Mouse (Mus musculus) ES-E14 (cell line): ENCODE results near the gene Pigu. TPM values are rescaled to one million over a fixed set of nuclear protein-coding genes. Genes with fewer than 3 reads are reported as not detected.

Experiments
- DNase-seq: peaks from one replicate; pipeline ENCODE4 v3.0.0-alpha.2; 2013; ENCODE audit warnings: low read depth, low spot score
- H3K27ac ChIP-seq: 2 replicates; pipeline ENCODE4 v1.5.1; 2012; ENCODE audit warnings: low read depth, mild to moderate bottlenecking, low read length, moderate library complexity, mixed read lengths; ENCODE audit not compliant: poor library complexity, insufficient read depth, severe bottlenecking
- H3K36me3 ChIP-seq: 2 replicates; pipeline ENCODE4 v1.6.1; 2012; ENCODE audit warnings: mild to moderate bottlenecking, low read length, moderate library complexity, mixed read lengths; ENCODE audit not compliant: control insufficient read depth, poor library complexity, insufficient read depth, severe bottlenecking
- H3K4me1 ChIP-seq, 2 experiments: fragments of 150-350 bp in 1 of 2; sonication (generic) in 1 of 2; 2 replicates each; pipeline ENCODE4 v1.6.1; 2012; ENCODE audit warnings: low read length in 2 of 2, mild to moderate bottlenecking in 1 of 2, mixed read lengths in 1 of 2; ENCODE audit not compliant: control insufficient read depth in 2 of 2, insufficient read depth in 2 of 2, poor library complexity in 1 of 2
- H3K4me3 ChIP-seq, 2 experiments: fragments of 150-350 bp in 1 of 2; sonication (generic) in 1 of 2; 2 replicates each; pipeline ENCODE4 v1.5.1; 2012; ENCODE audit warnings: low read length in 2 of 2, low read depth in 1 of 2, mild to moderate bottlenecking in 1 of 2, mixed read lengths in 1 of 2; ENCODE audit not compliant: insufficient read depth in 1 of 2, poor library complexity in 1 of 2, severe bottlenecking in 1 of 2
- H3K9ac ChIP-seq: 2 replicates; pipeline ENCODE4 v1.6.1; 2012; ENCODE audit warnings: low read depth, mild to moderate bottlenecking, low read length, mixed read lengths; ENCODE audit not compliant: poor library complexity, insufficient read depth, severe bottlenecking
- H3K9me3 ChIP-seq: fragments of 150-350 bp; sonication (generic); 2 replicates; pipeline ENCODE4 v1.6.1; 2012; ENCODE audit warnings: low read depth, mild to moderate bottlenecking, low read length; ENCODE audit not compliant: control insufficient read depth, insufficient read depth
- CHD2 ChIP-seq: IDR thresholded peaks from 2 replicates; pipeline ENCODE4 v1.6.1; 2014; ENCODE audit warnings: mild to moderate bottlenecking, low read depth, low read length, inconsistent platforms
- HCFC1 ChIP-seq: IDR thresholded peaks from 2 replicates; pipeline ENCODE4 v1.6.1; 2012; ENCODE audit warnings: low read length, inconsistent platforms, borderline replicate concordance; ENCODE audit not compliant: insufficient read depth
- MAFK ChIP-seq: IDR thresholded peaks from 2 replicates; pipeline ENCODE4 v1.6.1; 2014; ENCODE audit warnings: mild to moderate bottlenecking, low read depth, low read length, inconsistent platforms; ENCODE audit not compliant: insufficient read depth
- ZC3H11A ChIP-seq: IDR thresholded peaks from 2 replicates; pipeline ENCODE4 v1.6.1; 2012; ENCODE audit warnings: low read depth, mild to moderate bottlenecking, inconsistent platforms, low read length, borderline replicate concordance
- ZNF384 ChIP-seq: IDR thresholded peaks from 2 replicates; pipeline ENCODE4 v1.6.1; 2012; ENCODE audit warnings: low read depth, low read length, inconsistent platforms
- in situ Hi-C, 2 experiments: fragments of 600-800 bp; cut with MboI; formaldehyde crosslinking; loops; one replicate each; pipeline ENCODE4 v1.15.1; 2025; ENCODE audit warnings: low sequenced_read_pairs in 2 of 2, inconsistent platforms in 1 of 2; ENCODE audit not compliant: unreplicated experiment in 2 of 2
- total RNA-seq: library from RNA; depleted of rRNA; stranded (reverse); fragments of 300-350 nt; gene quantifications from 2 replicates; pipeline ENCODE4 v1.2.3, GENCODE M21; 2012

The Pigu gene
- total RNA-seq, 1 experiment, result 26.3 TPM

DNA sequence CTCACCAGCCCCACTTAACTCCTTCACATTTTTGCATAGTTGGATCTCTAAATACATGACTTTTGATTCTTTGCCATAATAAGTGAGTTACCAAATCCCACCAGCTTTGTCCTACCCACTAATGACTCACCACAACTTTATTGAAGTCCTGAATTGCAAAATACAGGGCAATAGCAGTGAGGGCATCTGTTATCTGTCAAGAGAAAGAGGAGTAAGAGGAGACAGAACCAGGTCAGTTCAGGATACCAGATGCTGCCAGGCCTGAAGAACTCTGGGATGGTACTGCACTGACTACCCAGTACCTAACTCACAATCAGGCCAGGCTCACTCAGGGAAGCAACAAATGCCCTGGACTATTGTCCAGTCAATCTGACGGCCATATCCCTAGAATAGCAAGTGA, 22.0 kb downstream of the Pigu start:
- Histone ChIP-seq H3K36me3 (peaks cover 10% of the 10 kb centered on the region), H3K9me3 (no peaks in the 10 kb centered on the region), H3K27ac (no peak overlapping the region), H3K4me3 (no peak overlapping the region), H3K9ac (no peak overlapping the region), H3K4me1 (no peaks in the 10 kb centered on the region)
- in situ Hi-C loops, result no loop called here
- TF ChIP-seq ZC3H11A, result no peak
- no peak for TF ChIP-seq CHD2
- TF ChIP-seq HCFC1, result no peak
- TF ChIP-seq ZNF384, result no peak
- no peak for TF ChIP-seq MAFK
- no peak for DNase-seq

GRCm38 (mm10) chr2:155333421-155333820, 23.8 kb downstream of the Pigu start:
- in situ Hi-C loops, result no loop called here
- TF ChIP-seq HCFC1, result no peak
- TF ChIP-seq CHD2, result no peak
- TF ChIP-seq MAFK, result no peak
- TF ChIP-seq ZNF384, result no peak
- no peak for TF ChIP-seq ZC3H11A
- H3K9me3 ChIP-seq, result no peaks in the 10 kb centered on the region
- no peaks in the 10 kb centered on the region for H3K4me1 ChIP-seq
- no peak overlapping the region for H3K4me3 ChIP-seq
- H3K36me3 ChIP-seq, result peaks cover 10% of the 10 kb centered on the region
- no peak for DNase-seq
- H3K9ac ChIP-seq, result no peak overlapping the region
- H3K27ac ChIP-seq, result no peak overlapping the region

- no peaks in the 10 kb centered on the region for H3K4me1 ChIP-seq
- no peak overlapping the region for H3K27ac ChIP-seq
- DNase-seq, result no peak
- H3K36me3 ChIP-seq, result peaks cover 10% of the 10 kb centered on the region
- no peaks in the 10 kb centered on the region for H3K9me3 ChIP-seq
- in situ Hi-C loops, result no loop called here
- no peak overlapping the region for H3K4me3 ChIP-seq
- TF ChIP-seq ZC3H11A (no peak), MAFK (no peak), HCFC1 (no peak), ZNF384 (no peak), CHD2 (no peak)
- no peak overlapping the region for H3K9ac ChIP-seq
Measured at GRCm38 (mm10) chr2:155331351-155331750, 25.9 kb downstream of the Pigu start.

- no peak for TF ChIP-seq ZNF384
- no peak for TF ChIP-seq ZC3H11A
- TF ChIP-seq MAFK, result no peak
- TF ChIP-seq HCFC1, result no peak
- no peak for TF ChIP-seq CHD2
- H3K36me3 ChIP-seq, result peaks cover 10% of the 10 kb centered on the region
- DNase-seq, result no peak
- in situ Hi-C loops, result no loop called here
- no peaks in the 10 kb centered on the region for H3K4me1 ChIP-seq
- H3K9ac ChIP-seq, result no peak overlapping the region
- H3K9me3 ChIP-seq, result no peaks in the 10 kb centered on the region
- no peak overlapping the region for H3K27ac ChIP-seq
- H3K4me3 ChIP-seq, result no peak overlapping the region
Measured at GRCm38 (mm10) chr2:155330811-155331210, 26.4 kb downstream of the Pigu start.

DNA sequence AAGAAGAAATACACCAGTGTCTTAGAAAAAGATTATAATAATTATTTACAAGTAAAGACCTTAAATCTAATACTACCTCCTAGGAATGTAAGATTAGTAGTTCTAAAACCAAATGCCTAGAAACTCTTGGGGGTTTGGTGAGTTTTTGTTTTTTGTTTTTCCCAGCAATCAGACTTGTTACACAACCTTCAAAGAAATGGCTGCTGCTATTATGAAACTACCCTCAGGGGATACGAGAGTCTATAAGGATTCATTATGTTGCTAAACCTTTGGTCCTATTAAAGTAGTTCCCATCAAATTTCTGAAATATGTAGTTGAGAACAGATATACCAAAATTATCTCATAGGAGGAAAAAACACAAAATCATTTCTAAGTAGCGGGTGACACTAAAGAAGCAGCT, 27.5 kb downstream of the Pigu start:
- H3K27ac ChIP-seq, result no peak overlapping the region
- peaks cover 4% of the 10 kb centered on the region for H3K36me3 ChIP-seq

More for the DNA sequence above, 27.5 kb downstream of the Pigu start:
- Histone ChIP-seq H3K4me3 (no peak overlapping the region), H3K9ac (no peak overlapping the region), H3K9me3 (no peaks in the 10 kb centered on the region), H3K4me1 (no peaks in the 10 kb centered on the region)
- in situ Hi-C loops, result no loop called here
- no peak for TF ChIP-seq MAFK
- TF ChIP-seq ZNF384, result no peak
- TF ChIP-seq HCFC1, result no peak
- TF ChIP-seq ZC3H11A, result no peak
- TF ChIP-seq CHD2, result no peak
- DNase-seq, result no peak
